Mouse (Mus musculus) heart, embryonic 12.5 days (tissue): Measurements from ENCODE around the gene Arih2. TPM values are rescaled to one million over a fixed set of nuclear protein-coding genes. Genes with fewer than 3 reads are reported as not detected.
A peak's percentile ranks its signal among the peaks of the same experiment; 100 is the strongest.

Source experiments
- ATAC-seq: fragments of 200-750 bp; cut with Nextera tagmentation; 2 replicates; pipeline ENCODE4 v1.8.0; 2017; ENCODE audit warnings: moderate TSS enrichment, moderate library complexity; ENCODE audit not compliant: insufficient number of reproducible peaks, low FRiP score
- H3K27ac ChIP-seq: fragments of 300-500 bp; sonication (generic); 2 replicates; pipeline ENCODE4 v1.5.1; 2016; ENCODE audit warnings: mild to moderate bottlenecking, moderate library complexity; ENCODE audit not compliant: poor library complexity, severe bottlenecking
- H3K27me3 ChIP-seq: fragments of 300-500 bp; sonication (generic); replicated peaks from 2 replicates; pipeline ENCODE4 v1.6.1; 2016; ENCODE audit warnings: mild to moderate bottlenecking, moderate library complexity
- H3K36me3 ChIP-seq: fragments of 300-500 bp; sonication (generic); 2 replicates; pipeline ENCODE4 v1.6.1; 2016; ENCODE audit warnings: mild to moderate bottlenecking, moderate library complexity
- H3K4me1 ChIP-seq: fragments of 300-500 bp; sonication (generic); replicated peaks from 2 replicates; pipeline ENCODE4 v1.6.1; 2016; ENCODE audit warnings: mild to moderate bottlenecking
- H3K4me2 ChIP-seq: fragments of 300-500 bp; sonication (generic); 2 replicates; pipeline ENCODE4 v1.6.1; 2016; ENCODE audit warnings: mild to moderate bottlenecking, moderate library complexity
- H3K4me3 ChIP-seq: fragments of 300-500 bp; sonication (generic); 2 replicates; pipeline ENCODE4 v1.5.1; 2016; ENCODE audit warnings: mild to moderate bottlenecking
- H3K9ac ChIP-seq: fragments of 300-500 bp; sonication (generic); 2 replicates; pipeline ENCODE4 v1.6.1; 2016; ENCODE audit warnings: mild to moderate bottlenecking, moderate library complexity
- H3K9me3 ChIP-seq: fragments of 300-500 bp; sonication (generic); replicated peaks from 2 replicates; pipeline ENCODE4 v1.6.1; 2016; ENCODE audit warnings: mild to moderate bottlenecking, moderate library complexity
- WGBS: fragments of 180-500 bp; shearing (Covaris S2); methylation state at CpG from one replicate; pipeline ENCODE4 v1.1.7; 2016; 5-methylcytosine and 5-hydroxymethylcytosine counted together
- polyA plus RNA-seq: library from polyadenylated mRNA; unstranded; fragments of >200 nt; fragmentation: Nextera tagmentation; extraction: Ambion mirVana; gene quantifications from 2 replicates; pipeline ENCODE4 v1.2.1, GENCODE M21; 2016

Gene Arih2
- polyA plus RNA-seq, 1 experiment from 2014 or later = 49.7 TPM

DNA sequence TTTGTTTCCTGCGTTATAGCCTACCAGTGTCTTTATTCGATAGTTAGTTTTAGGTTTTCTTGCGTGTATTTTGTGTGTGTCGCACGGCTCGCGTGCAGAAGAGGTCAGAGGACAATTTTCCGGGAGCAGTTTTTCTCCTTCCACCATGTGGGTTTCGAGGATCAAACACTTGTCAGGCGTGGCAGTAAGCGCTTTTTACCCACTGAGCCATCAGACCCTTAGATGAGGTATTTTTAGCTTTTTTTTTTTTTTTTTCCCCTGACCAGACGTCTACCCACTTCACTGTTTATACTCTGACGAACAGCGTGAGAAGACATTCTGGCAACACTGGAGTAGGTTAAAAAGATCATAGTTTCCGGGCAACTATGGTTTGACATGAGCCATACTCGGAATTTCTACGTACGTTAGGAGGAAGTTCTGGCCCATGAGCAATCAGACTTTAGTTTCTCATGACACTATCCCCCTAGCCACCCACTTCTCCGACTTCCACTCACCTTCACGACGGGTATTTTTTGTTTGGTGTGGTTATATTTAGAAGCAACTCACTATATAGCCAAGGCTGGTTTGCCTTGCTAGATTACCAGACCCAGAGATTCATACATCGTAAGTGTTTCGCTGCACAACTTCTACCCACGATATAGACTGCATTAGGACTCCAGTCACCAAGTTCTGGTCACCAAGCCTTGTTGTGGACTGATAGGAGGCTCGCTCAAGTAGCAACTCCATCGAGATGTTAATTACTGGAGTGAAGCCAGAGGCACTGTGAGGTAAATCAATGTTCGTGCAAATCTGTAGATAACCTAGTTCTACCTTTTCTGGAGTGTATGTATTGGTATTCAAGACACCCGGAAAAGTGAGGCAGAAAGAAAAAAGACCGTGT lies 615 bp upstream of the Arih2 start:
- H3K27ac ChIP-seq = peak overlapping the region; percentile 93
- H3K4me2 ChIP-seq = peak overlapping the region; percentile 84
- WGBS = 19% methylated on average over 29 of the region's 29 CpGs
- peaks cover 18% of the 10 kb centered on the region for H3K4me1 ChIP-seq
- peak overlapping the region; percentile 93 for H3K9ac ChIP-seq
- H3K27me3 ChIP-seq = no peaks in the 10 kb centered on the region
- peak overlapping the region; percentile 90 for H3K4me3 ChIP-seq
- H3K36me3 ChIP-seq = 0 out of 2 replicates have a peak, but pooled peaks cover 3% of the 10 kb centered on the region
- no peaks in the 10 kb centered on the region for H3K9me3 ChIP-seq
- no peak for ATAC-seq

DNA sequence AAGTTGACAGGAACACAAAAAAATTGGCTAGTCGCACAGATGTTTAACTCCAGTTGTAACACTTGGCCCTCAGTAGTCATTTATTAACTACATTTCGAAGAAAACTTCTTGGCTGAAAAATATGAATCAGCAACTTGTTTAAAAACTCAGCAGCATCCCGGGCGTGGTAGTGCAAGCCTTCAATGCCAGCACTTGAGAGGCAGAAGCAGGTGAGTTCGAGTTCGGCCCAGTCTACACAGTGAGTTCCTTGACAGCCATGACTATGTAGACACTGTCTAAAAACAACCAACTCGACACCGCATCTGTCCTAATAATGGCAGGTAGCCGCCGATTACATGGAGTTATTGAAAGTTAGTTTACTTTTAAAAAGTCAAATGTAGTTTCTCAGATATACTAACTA lies 1.0 kb downstream of the Arih2 start:
- peak overlapping the region; percentile 90 for H3K4me3 ChIP-seq
- H3K4me2 ChIP-seq = peak overlapping the region; percentile 84
- no peaks in the 10 kb centered on the region for H3K27me3 ChIP-seq
- H3K9ac ChIP-seq = peak overlapping the region; percentile 93
- 33% methylated on average over 10 of the region's 10 CpGs for WGBS
- H3K27ac ChIP-seq = peak overlapping the region; percentile 93
- 0 out of 2 replicates have a peak, but pooled peaks cover 6% of the 10 kb centered on the region for H3K36me3 ChIP-seq
- peaks cover 18% of the 10 kb centered on the region for H3K4me1 ChIP-seq
- no peaks in the 10 kb centered on the region for H3K9me3 ChIP-seq
- ATAC-seq = no peak

DNA sequence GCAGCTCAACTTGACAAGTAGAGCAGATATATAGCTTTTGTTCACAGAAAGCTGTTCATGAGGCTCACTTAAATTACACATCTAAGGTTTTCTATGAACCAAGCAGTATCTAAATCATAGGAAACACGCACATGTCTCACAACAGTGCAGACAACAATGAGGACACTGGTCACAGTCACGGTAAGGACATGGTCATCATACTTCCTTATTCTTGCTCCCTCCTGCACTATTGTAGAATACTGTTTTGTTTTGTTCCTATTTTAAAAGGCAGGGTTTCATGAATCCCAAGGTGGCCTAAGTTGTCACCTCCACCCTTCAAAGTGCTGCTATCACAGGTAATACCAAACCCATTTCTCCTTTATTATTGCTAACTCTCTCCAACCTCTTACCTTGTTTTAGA lies 9.4 kb downstream of the Arih2 start:
- no peaks in the 10 kb centered on the region for H3K4me1 ChIP-seq
- H3K9ac ChIP-seq = no peak overlapping the region
- H3K36me3 ChIP-seq = peaks cover 36% of the 10 kb centered on the region
- H3K4me2 ChIP-seq = no peak overlapping the region
- H3K27me3 ChIP-seq = no peaks in the 10 kb centered on the region
- ATAC-seq = no peak
- no peak overlapping the region for H3K4me3 ChIP-seq
- H3K27ac ChIP-seq = no peak overlapping the region
- no peaks in the 10 kb centered on the region for H3K9me3 ChIP-seq
- WGBS = 92% methylated on average over 2 of the region's 2 CpGs

DNA sequence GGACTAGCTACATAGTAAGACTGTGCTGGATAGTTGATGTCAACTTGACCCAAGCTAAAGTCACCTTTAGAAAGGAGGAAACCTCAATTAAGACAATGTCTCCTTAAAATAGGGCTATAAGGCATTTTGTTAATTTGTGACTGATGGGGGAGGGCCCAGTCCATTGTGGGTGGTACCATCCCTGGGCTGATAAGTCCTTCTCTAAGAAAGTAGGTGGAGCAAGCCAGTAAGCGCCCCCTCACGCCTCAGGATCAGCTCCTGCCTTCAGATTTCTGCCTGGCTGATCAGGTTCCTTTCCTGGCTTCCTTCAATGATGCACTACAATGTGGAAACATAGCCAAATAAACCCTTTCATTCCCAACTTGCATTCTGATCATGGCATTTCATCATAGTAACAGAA lies 13.8 kb downstream of the Arih2 start:
- Histone ChIP-seq H3K4me2 (no peak overlapping the region), H3K4me3 (no peak overlapping the region), H3K9me3 (no peaks in the 10 kb centered on the region), H3K4me1 (peaks cover 15% of the 10 kb centered on the region), H3K36me3 (peaks cover 22% of the 10 kb centered on the region), H3K27ac (no peak overlapping the region), H3K9ac (no peak overlapping the region), H3K27me3 (no peaks in the 10 kb centered on the region)
- no peak for ATAC-seq
- WGBS = 72% methylated on average over 2 of the region's 2 CpGs

DNA sequence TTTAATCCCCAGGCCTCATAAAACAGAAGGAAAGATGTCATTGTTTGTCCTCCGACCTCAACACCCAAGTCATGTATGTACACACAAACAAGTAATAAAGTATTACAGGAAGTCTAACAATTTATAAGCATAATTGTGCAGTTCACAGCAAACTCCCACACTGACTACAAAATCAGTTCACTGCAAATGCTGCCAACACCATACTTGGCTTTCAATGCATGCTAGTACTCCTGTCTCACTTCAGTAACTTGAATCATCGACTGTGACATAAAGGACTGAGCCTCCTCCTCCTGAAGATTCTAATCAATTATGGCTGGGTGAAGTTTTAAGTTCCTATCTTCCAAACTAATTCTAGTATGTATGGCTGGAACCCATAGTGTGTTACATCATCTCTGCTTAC lies 15.3 kb downstream of the Arih2 start:
- H3K27ac ChIP-seq = no peak overlapping the region
- 77% methylated on average over 2 of the region's 2 CpGs for WGBS
- peaks cover 24% of the 10 kb centered on the region for H3K36me3 ChIP-seq
- H3K27me3 ChIP-seq = no peaks in the 10 kb centered on the region
- H3K4me2 ChIP-seq = no peak overlapping the region
- H3K9ac ChIP-seq = no peak overlapping the region
- peaks cover 15% of the 10 kb centered on the region for H3K4me1 ChIP-seq
- H3K4me3 ChIP-seq = no peak overlapping the region
- no peaks in the 10 kb centered on the region for H3K9me3 ChIP-seq
- no peak for ATAC-seq

DNA sequence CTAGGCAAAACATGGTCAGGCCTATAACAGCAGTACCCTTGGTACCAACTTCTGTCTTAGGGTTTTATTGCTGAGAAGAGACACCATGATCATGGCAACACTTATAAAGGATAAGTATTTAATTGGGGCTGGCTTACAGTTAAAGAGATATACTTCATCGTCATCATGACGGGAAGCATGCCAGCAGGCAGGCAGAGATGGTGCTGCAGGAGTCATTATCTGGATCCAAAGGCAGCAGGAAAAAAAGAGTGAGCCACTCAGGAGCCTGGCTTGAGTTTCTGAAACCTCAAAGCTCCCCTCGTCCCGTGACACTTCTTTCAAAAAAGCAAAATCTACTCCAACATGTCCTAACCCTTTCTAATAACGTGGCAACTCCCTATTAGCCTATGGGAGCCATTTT lies 16.8 kb downstream of the Arih2 start:
- no peak overlapping the region; the same call in 1 of the 2 replicates for H3K27ac ChIP-seq
- H3K4me1 ChIP-seq = peaks cover 21% of the 10 kb centered on the region
- H3K9me3 ChIP-seq = no peaks in the 10 kb centered on the region
- no peak overlapping the region for H3K4me3 ChIP-seq
- WGBS = 68% methylated on average over 5 of the region's 5 CpGs
- ATAC-seq = no peak
- H3K4me2 ChIP-seq = no peak overlapping the region
- H3K9ac ChIP-seq = no peak overlapping the region
- no peaks in the 10 kb centered on the region for H3K27me3 ChIP-seq
- H3K36me3 ChIP-seq = peaks cover 24% of the 10 kb centered on the region

DNA sequence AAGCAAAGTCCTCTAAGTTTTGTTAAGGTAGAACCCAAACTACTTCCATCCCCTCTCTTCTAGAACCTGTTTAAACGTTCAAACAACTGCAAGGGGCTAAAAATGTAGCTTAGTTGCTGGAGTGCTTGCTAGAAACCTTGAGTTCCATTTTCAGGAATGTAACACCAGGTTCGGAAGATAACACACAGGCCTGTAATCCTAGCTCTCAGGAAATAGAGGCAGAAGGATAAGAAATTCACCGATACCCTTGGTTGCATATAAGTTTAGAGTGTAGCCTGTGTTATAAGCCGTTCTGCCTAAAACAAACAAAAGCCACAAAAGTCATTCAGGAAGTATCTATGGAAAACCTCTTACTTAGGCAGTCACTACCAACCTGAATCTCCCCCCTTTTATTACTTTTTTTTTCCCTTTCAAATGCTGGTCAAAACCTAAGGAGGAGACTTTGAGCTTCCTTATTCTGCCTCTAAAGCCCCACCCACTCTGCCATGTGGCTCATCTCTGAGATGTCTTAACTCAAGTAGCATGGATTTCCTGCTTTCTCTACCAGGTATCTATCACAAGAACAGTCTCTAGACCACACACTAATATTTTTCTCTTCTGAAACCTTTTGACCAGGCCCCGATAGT lies 17.4 kb downstream of the Arih2 start:
- Histone ChIP-seq H3K36me3 (peaks cover 24% of the 10 kb centered on the region), H3K27me3 (no peaks in the 10 kb centered on the region), H3K4me2 (no peak overlapping the region), H3K27ac (no peak overlapping the region; the same call in 1 of the 2 replicates), H3K9ac (no peak overlapping the region), H3K4me3 (no peak overlapping the region), H3K9me3 (no peaks in the 10 kb centered on the region), H3K4me1 (peaks cover 25% of the 10 kb centered on the region)
- ATAC-seq = no peak
- WGBS = 52% methylated on average over 5 of the region's 5 CpGs

DNA sequence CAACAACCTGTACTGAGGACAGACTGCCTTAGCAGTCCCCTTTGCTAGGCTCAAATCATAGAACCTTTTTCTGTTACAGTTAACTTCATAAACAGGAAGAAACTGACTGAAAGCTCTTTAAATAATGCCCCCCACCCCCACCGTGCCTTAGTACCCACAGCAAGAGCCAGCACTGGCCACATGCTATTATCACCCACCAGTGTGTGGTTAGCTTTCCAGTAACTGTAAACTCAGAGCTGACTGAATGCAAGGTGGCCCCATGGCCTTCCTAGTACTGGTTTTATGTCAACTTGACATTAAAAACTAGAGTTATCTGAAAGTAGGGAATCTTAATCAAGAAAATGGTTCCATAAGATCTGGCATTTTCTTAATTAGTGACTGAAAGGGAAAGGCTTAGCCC lies 18.5 kb downstream of the Arih2 start:
- no peak overlapping the region for H3K27ac ChIP-seq
- peaks cover 26% of the 10 kb centered on the region for H3K36me3 ChIP-seq
- peaks cover 33% of the 10 kb centered on the region for H3K4me1 ChIP-seq
- H3K27me3 ChIP-seq = no peaks in the 10 kb centered on the region
- no peak overlapping the region for H3K4me3 ChIP-seq
- H3K9me3 ChIP-seq = no peaks in the 10 kb centered on the region
- no peak for ATAC-seq
- WGBS = 64% methylated on average over 1 of the region's 1 CpGs
- no peak overlapping the region for H3K4me2 ChIP-seq
- no peak overlapping the region for H3K9ac ChIP-seq

DNA sequence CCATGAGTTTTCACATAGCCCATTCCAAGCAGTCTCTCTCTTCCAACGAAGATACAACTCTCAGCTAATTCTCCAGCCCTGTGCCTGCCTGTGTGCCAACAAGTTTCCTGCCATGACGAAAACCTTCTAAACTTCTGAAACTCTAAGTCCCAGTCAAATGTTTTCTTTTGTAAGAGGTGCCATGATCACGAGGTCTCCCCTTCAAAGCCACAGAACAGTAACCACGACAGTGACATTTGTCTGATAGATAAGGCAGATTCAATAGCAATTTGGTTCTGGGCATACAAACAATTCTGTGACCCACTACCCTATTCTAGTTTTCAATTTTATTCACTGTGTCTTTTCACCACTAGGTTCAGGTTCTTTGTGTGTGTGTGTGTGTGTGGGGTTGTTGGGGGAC lies 21.0 kb downstream of the Arih2 start:
- 66% methylated on average over 4 of the region's 4 CpGs for WGBS
- H3K27ac ChIP-seq = no peak overlapping the region

DNA sequence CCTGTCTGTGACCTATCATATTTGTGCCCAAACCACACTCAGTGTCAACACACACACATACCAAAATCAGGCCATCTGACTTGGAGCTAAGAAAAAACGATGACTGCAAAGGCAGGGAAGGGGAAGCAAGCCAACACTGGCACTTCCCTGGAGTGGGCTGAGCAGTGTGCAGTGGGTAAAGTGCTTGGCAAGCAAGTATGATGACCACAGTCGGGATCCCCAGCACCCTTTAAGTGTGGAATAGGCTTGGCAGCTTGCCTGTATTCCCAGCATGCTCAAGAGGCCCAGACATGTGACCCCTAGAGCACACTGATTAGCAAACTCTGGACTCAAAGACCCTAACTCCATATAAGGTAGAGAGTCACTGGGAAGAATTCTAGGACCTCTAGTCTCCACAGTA lies 22.7 kb downstream of the Arih2 start:
- H3K4me1 ChIP-seq = peaks cover 18% of the 10 kb centered on the region
- H3K27me3 ChIP-seq = no peaks in the 10 kb centered on the region
- no peaks in the 10 kb centered on the region for H3K9me3 ChIP-seq
- WGBS = 41% methylated on average over 2 of the region's 2 CpGs
- no peak overlapping the region for H3K9ac ChIP-seq
- no peak overlapping the region for H3K4me3 ChIP-seq
- H3K36me3 ChIP-seq = peaks cover 30% of the 10 kb centered on the region
- ATAC-seq = peak; percentile 87
- H3K4me2 ChIP-seq = no peak overlapping the region
- H3K27ac ChIP-seq = peak overlapping the region; percentile 85

More for the DNA sequence above, 21.0 kb downstream of the Arih2 start:
- H3K4me2 ChIP-seq = no peak overlapping the region
- ATAC-seq = no peak
- H3K36me3 ChIP-seq = peaks cover 29% of the 10 kb centered on the region
- H3K4me3 ChIP-seq = no peak overlapping the region
- peaks cover 33% of the 10 kb centered on the region for H3K4me1 ChIP-seq
- H3K9ac ChIP-seq = no peak overlapping the region
- no peaks in the 10 kb centered on the region for H3K9me3 ChIP-seq
- H3K27me3 ChIP-seq = no peaks in the 10 kb centered on the region

DNA sequence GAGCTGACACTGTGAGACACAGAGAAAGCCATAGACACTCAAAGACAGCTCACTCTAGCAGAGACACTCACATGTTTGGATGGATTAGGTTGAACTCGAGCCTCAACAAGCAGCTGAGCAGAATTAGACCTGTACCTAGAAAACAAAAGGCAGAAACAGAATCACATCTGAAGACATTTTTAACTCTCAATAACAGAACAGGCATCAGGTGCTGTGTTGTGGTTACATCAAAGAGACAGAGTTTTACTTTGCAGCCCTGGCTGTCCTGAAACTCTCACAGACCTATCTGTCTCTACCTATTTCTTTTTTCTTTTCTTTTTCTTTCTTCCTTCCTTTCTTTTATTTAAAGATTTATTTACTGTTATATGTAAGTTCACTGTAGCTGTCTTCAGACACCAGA lies 31.9 kb downstream of the Arih2 start:
- Histone ChIP-seq H3K9me3 (no peaks in the 10 kb centered on the region), H3K4me3 (no peak overlapping the region), H3K9ac (no peak overlapping the region), H3K27me3 (no peaks in the 10 kb centered on the region), H3K4me2 (no peak overlapping the region), H3K36me3 (peaks cover 66% of the 10 kb centered on the region), H3K27ac (no peak overlapping the region), H3K4me1 (no peaks in the 10 kb centered on the region)
- WGBS = 97% methylated on average over 1 of the region's 1 CpGs
- no peak for ATAC-seq
